Mouse (Mus musculus): ENCODE data around the gene Kazn.

Gene Kazn

GRCm38 (mm10) chr4:142163862-142164261, 75.3 kb downstream of the Kazn start:
- no peak for DNase-seq (ENCODE audit: low spot score)

GRCm38 (mm10) chr4:142162729-142163128, 76.5 kb downstream of the Kazn start:
- DNase-seq (ENCODE audit: low spot score): no peak

GRCm38 (mm10) chr4:142162102-142162501, 77.1 kb downstream of the Kazn start:
- no peak for DNase-seq (ENCODE audit: low spot score)

- DNase-seq (ENCODE audit: low spot score): peak; percentile 53
Observed at GRCm38 (mm10) chr4:142160041-142160440, 79.2 kb downstream of the Kazn start.

- DNase-seq (ENCODE audit: low spot score): peak; percentile 44
Observed at GRCm38 (mm10) chr4:142156506-142156905, 82.7 kb downstream of the Kazn start.

GRCm38 (mm10) chr4:142154246-142154645, 85.0 kb downstream of the Kazn start:
- DNase-seq (ENCODE audit: low spot score): no peak

GRCm38 (mm10) chr4:142153526-142153925, 85.7 kb downstream of the Kazn start:
- DNase-seq (ENCODE audit: low spot score): peak; percentile 88

GRCm38 (mm10) chr4:142152733-142153422, 86.3 kb downstream of the Kazn start:
- DNase-seq (ENCODE audit: low spot score): no peak

GRCm38 (mm10) chr4:142150086-142150485, 89.1 kb downstream of the Kazn start:
- DNase-seq (ENCODE audit: low spot score): no peak

GRCm38 (mm10) chr4:142149202-142149601, 90.0 kb downstream of the Kazn start:
- DNase-seq (ENCODE audit: low spot score): no peak

GRCm38 (mm10) chr4:142147671-142148070, 91.5 kb downstream of the Kazn start:
- DNase-seq (ENCODE audit: low spot score): no peak

- no peak for DNase-seq (ENCODE audit: low spot score)
Observed at GRCm38 (mm10) chr4:142144096-142144495, 95.1 kb downstream of the Kazn start.

GRCm38 (mm10) chr4:142143290-142143689, 95.9 kb downstream of the Kazn start:
- no peak for DNase-seq (ENCODE audit: low spot score)

- DNase-seq (ENCODE audit: low spot score): no peak
Observed at GRCm38 (mm10) chr4:142139729-142140128, 99.5 kb downstream of the Kazn start.

GRCm38 (mm10) chr4:142138356-142139099, 100.7 kb downstream of the Kazn start:
- DNase-seq (ENCODE audit: low spot score): no peak

GRCm38 (mm10) chr4:142136766-142137503, 102.3 kb downstream of the Kazn start:
- DNase-seq (ENCODE audit: low spot score): no peak

GRCm38 (mm10) chr4:142135515-142135914, 103.7 kb downstream of the Kazn start:
- DNase-seq (ENCODE audit: low spot score): no peak

- DNase-seq (ENCODE audit: low spot score): no peak
Observed at GRCm38 (mm10) chr4:142130162-142130561, 109.0 kb downstream of the Kazn start.

GRCm38 (mm10) chr4:142127275-142127788, 111.9 kb downstream of the Kazn start:
- DNase-seq (ENCODE audit: low spot score): no peak

GRCm38 (mm10) chr4:142126641-142127274, 112.4 kb downstream of the Kazn start:
- no peak for DNase-seq (ENCODE audit: low spot score)

GRCm38 (mm10) chr4:142121164-142121563, 118.0 kb downstream of the Kazn start:
- DNase-seq (ENCODE audit: low spot score): no peak

- no peak for DNase-seq (ENCODE audit: low spot score)
Observed at GRCm38 (mm10) chr4:142118522-142118921, 120.7 kb downstream of the Kazn start.
